16 mouse cellular contexts compared by ENCODE assay signal in genomic region chr4:137982869-137983268, GRCm38 (mm10).
"Had no signal": no experiment of that assay in that cellular context is flagged by ENCODE, and none has a peak within 500 bp of the region (broad histone marks: within the 10 kb centered on the region; RNA-seq: fewer than 3 reads in every experiment).

No protein-coding gene starts in this region.

- ATAC-seq: hindbrain, embryonic 16.5 days; inflammation-experienced regulatory T-cells, adult 6 months; intestine, embryonic 15.5 days; intestine, postnatal 0 days had no signal

- DNase-seq: gastrocnemius, postnatal 14 days; gastrocnemius, postnatal 36 days; heart, adult 11 months; heart, adult 2 months; heart, postnatal 10 days; heart, postnatal 4 days; kidney, adult 8-10 months; kidney, postnatal 10 days; kidney, postnatal 25 days; kidney, postnatal 4 days; liver; liver, embryonic 13.5 days had no signal
